Comparison of ENCODE assay signal across 8 mouse cellular contexts in the genomic region with DNA sequence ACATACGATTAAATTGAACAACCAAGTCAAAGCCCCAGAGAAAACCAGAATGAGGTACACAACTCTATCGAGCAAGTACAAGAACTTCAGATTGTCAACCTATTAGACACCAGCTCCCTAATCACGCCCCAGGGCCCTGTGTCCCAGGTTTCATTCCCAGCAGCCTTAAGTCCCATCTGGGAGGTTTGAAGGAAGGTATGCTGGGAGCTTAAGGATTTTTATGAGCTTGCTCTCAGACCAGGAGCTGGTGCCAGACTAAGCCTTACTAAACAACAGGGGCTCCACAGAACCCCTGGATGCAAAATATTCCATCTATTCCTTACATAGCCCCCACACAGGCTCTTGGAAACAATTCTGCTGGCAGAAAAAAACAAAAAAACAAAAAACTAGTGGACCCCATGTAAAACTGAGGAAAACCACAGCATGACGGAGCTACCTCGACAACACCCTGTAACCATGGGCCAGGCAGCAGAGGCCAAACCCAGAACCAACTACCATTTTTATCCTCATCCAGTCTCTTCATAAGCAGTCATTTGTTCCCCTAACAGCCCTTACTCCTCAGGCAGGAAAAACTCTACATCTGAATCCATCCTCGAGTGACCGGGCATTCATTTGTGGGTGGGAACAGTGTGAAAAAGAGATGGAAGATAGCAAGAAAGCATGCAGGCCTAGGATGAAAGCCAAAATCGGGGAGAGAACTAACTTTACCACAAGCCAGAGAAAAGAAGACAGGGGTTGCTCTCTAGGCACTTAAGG. TPM values are rescaled to one million over a fixed set of nuclear protein-coding genes. Genes with fewer than 3 reads are reported as not detected.
A peak's percentile ranks its signal among the peaks of the same experiment; 100 is the strongest.
DNase-seq lines count a peak whose midpoint lies in the region; ATAC-seq and TF ChIP-seq lines count a peak whose summit lies in the region.

No protein-coding gene starts in this region.

- H3K9ac ChIP-seq in forebrain, embryonic 12.5 days: peak overlapping the region; percentile 100
- H3K9ac ChIP-seq in liver, embryonic 12.5 days: peak overlapping the region; percentile 99

- intact Hi-C loops in gastrocnemius, adult 2 months (cut with DNase I): loop anchor here (1.0 kb wide), 1 partner anchor 26 kb away; no protein-coding TSS in a partner anchor
- intact Hi-C loops in gastrocnemius, postnatal 36 days (cut with DNase I): no loop called here

- no peaks in the 10 kb centered on the region for H3K9me3 ChIP-seq in forebrain, embryonic 12.5 days
- no peaks in the 10 kb centered on the region for H3K9me3 ChIP-seq in liver, embryonic 12.5 days (replicated peaks)

- peak overlapping the region; percentile 96 for H3K4me2 ChIP-seq in forebrain, embryonic 12.5 days
- peak overlapping the region; percentile 78 for H3K4me2 ChIP-seq in liver, embryonic 12.5 days

- no peaks in the 10 kb centered on the region for H3K27me3 ChIP-seq in forebrain, embryonic 12.5 days
- H3K27me3 ChIP-seq in liver, embryonic 12.5 days (replicated peaks): no peaks in the 10 kb centered on the region

- ATAC-seq in forebrain, embryonic 12.5 days (ENCODE audit: low FRiP score): no peak
- ATAC-seq in liver, embryonic 12.5 days: no peak

- H3K36me3 ChIP-seq in forebrain, embryonic 12.5 days (replicated peaks): peaks cover 43% of the 10 kb centered on the region
- H3K36me3 ChIP-seq in liver, embryonic 12.5 days: peaks cover 44% of the 10 kb centered on the region

- H3K4me3 ChIP-seq in gastrocnemius, adult 2 months: peak overlapping the region; percentile 98
- peak overlapping the region; percentile 99 for H3K4me3 ChIP-seq in forebrain, embryonic 12.5 days (replicated peaks)
- H3K4me3 ChIP-seq in liver, embryonic 12.5 days: peak overlapping the region; percentile 96

- DNase-seq in gastrocnemius, adult 2 months: no peak
- no peak for DNase-seq in gastrocnemius, postnatal 36 days
- DNase-seq in CD4-positive helper T cell, adult 2 months (ENCODE audit: low read depth, low spot score): peak; percentile 37
- DNase-seq in frontal cortex, adult 2 months (ENCODE audit: extremely low spot score in 1 of 2, low spot score in 1 of 2): no peak
- DNase-seq in right cerebral cortex, postnatal 25 days: no peak
- no peak for DNase-seq in ovary, adult 18-20 months (ENCODE audit: low spot score)

- peak overlapping the region; percentile 100 for H3K27ac ChIP-seq in gastrocnemius, adult 2 months
- H3K27ac ChIP-seq in forebrain, embryonic 12.5 days: peak overlapping the region; percentile 98
- peak overlapping the region; percentile 95 for H3K27ac ChIP-seq in liver, embryonic 12.5 days

- peaks cover 32% of the 10 kb centered on the region for H3K4me1 ChIP-seq in forebrain, embryonic 12.5 days
- peaks cover 39% of the 10 kb centered on the region for H3K4me1 ChIP-seq in liver, embryonic 12.5 days

- no peak for TF ChIP-seq CTCF in gastrocnemius, adult 2 months (IDR thresholded peaks at IDR 0.05)

- 21% methylated on average over 8 of the region's 8 CpGs for WGBS in forebrain, embryonic 12.5 days
- 15% methylated on average over 8 of the region's 8 CpGs for WGBS in liver, embryonic 12.5 days (ENCODE audit: insufficient replicate concordance)

RNA-seq across cellular contexts. Expression of gene Prrc2a, which starts 1.2 kb away (rescaled TPM):
- total RNA-seq in gastrocnemius, adult 2 months (2021): 100 to 1,000 TPM in 1 of 2 experiments, 10 to 100 TPM in 1; 98.7 to 120 TPM
- 10 to 100 TPM; 88.4 to 93.0 TPM for total RNA-seq in gastrocnemius, postnatal 36 days (2021)
- 221 and 231 TPM in 2 replicates for polyA plus RNA-seq in forebrain, embryonic 12.5 days (2016; fragmentation: Nextera tagmentation; extraction: Ambion mirVana)
- polyA plus RNA-seq in liver, embryonic 12.5 days (2016; fragmentation: Nextera tagmentation; extraction: Ambion mirVana): 83.0 and 86.8 TPM in 2 replicates
- 261 and 306 TPM in 2 replicates for polyA plus RNA-seq in frontal cortex, adult 2 months (2012; rRNA removed)

RNA-seq across cellular contexts. Expression of gene Aif1, which starts 12.4 kb away (rescaled TPM):
- total RNA-seq in gastrocnemius, adult 2 months (2021): under 1 TPM in 1 of 2 experiments, not detected in 1; 0.75 TPM
- total RNA-seq in gastrocnemius, postnatal 36 days (2021): under 1 TPM in 1 of 2 experiments, not detected in 1; 0.47 TPM
- polyA plus RNA-seq in forebrain, embryonic 12.5 days (2016; fragmentation: Nextera tagmentation; extraction: Ambion mirVana): 4.3 and 4.9 TPM in 2 replicates
- polyA plus RNA-seq in liver, embryonic 12.5 days (2016; fragmentation: Nextera tagmentation; extraction: Ambion mirVana): 10.5 and 11.6 TPM in 2 replicates
- polyA plus RNA-seq in frontal cortex, adult 2 months (2012; rRNA removed): 11.2 and 17.2 TPM in 2 replicates

RNA-seq across cellular contexts. Expression of gene Lst1, which starts 24.7 kb away (rescaled TPM):
- 1 to 10 TPM in 1 of 2 experiments, under 1 TPM in 1; 0.67 to 1.2 TPM for total RNA-seq in gastrocnemius, adult 2 months (2021)
- 1 to 10 TPM in 1 of 2 experiments, under 1 TPM in 1; 0.74 to 1.5 TPM for total RNA-seq in gastrocnemius, postnatal 36 days (2021)
- 4.0 and 4.8 TPM in 2 replicates for polyA plus RNA-seq in forebrain, embryonic 12.5 days (2016; fragmentation: Nextera tagmentation; extraction: Ambion mirVana)
- 20.8 and 23.7 TPM in 2 replicates for polyA plus RNA-seq in liver, embryonic 12.5 days (2016; fragmentation: Nextera tagmentation; extraction: Ambion mirVana)
- polyA plus RNA-seq in frontal cortex, adult 2 months (2012; rRNA removed): 14.3 and 20.7 TPM in 2 replicates

RNA-seq across cellular contexts. Expression of gene Bag6, which starts 28.5 kb away (rescaled TPM):
- total RNA-seq in gastrocnemius, adult 2 months (2021): 100 to 1,000 TPM; 233 to 244 TPM
- 100 to 1,000 TPM; 191 to 208 TPM for total RNA-seq in gastrocnemius, postnatal 36 days (2021)
- polyA plus RNA-seq in forebrain, embryonic 12.5 days (2016; fragmentation: Nextera tagmentation; extraction: Ambion mirVana): 88.9 and 97.8 TPM in 2 replicates
- 29.1 and 35.5 TPM in 2 replicates for polyA plus RNA-seq in liver, embryonic 12.5 days (2016; fragmentation: Nextera tagmentation; extraction: Ambion mirVana)
- polyA plus RNA-seq in frontal cortex, adult 2 months (2012; rRNA removed): 199 and 213 TPM in 2 replicates

RNA-seq across cellular contexts. Expression of gene Ltb, which starts 30.7 kb away (rescaled TPM):
- total RNA-seq in gastrocnemius, adult 2 months (2021): not detected
- under 1 TPM in 1 of 2 experiments, not detected in 1; 0.46 TPM for total RNA-seq in gastrocnemius, postnatal 36 days (2021)
- polyA plus RNA-seq in forebrain, embryonic 12.5 days (2016; fragmentation: Nextera tagmentation; extraction: Ambion mirVana): not detected in 2 replicates
- 1.2 and 1.3 TPM in 2 replicates for polyA plus RNA-seq in liver, embryonic 12.5 days (2016; fragmentation: Nextera tagmentation; extraction: Ambion mirVana)
- polyA plus RNA-seq in frontal cortex, adult 2 months (2012; rRNA removed): 0.78 and 0.88 TPM in 2 replicates
